Mouse (Mus musculus) splenic B cell, adult 2 months (primary cell): ENCODE results near the gene Tmem38b.
A peak's percentile ranks its signal among the peaks of the same experiment; 100 is the strongest.

Experiments used
- DNase-seq: peaks from one replicate; pipeline ENCODE4 v3.0.0-alpha.2; 2011; ENCODE audit warnings: low read depth, low spot score
- H3K27me3 ChIP-seq: 2 replicates; pipeline ENCODE4 v1.6.1; 2012; ENCODE audit warnings: mild to moderate bottlenecking, low read length, moderate library complexity, mixed read lengths; ENCODE audit not compliant: control insufficient read depth, poor library complexity, insufficient read depth, severe bottlenecking
- H3K36me3 ChIP-seq: 2 replicates; pipeline ENCODE4 v1.6.1; 2012; ENCODE audit warnings: mild to moderate bottlenecking, low read length, moderate library complexity, mixed read lengths; ENCODE audit not compliant: control insufficient read depth, poor library complexity, insufficient read depth, severe bottlenecking

The Tmem38b gene

GRCm38 (mm10) chr4:53846326-53846725 is 20.5 kb downstream of the Tmem38b start:
- Histone ChIP-seq H3K36me3 (no peaks in the 10 kb centered on the region), H3K27me3 (no peaks in the 10 kb centered on the region)
- no peak for DNase-seq

GRCm38 (mm10) chr4:53847541-53847940 is 21.7 kb downstream of the Tmem38b start:
- no peaks in the 10 kb centered on the region for H3K27me3 ChIP-seq
- DNase-seq: no peak

GRCm38 (mm10) chr4:53848308-53848707 is 22.5 kb downstream of the Tmem38b start:
- DNase-seq: no peak
- Histone ChIP-seq H3K36me3 (no peaks in the 10 kb centered on the region), H3K27me3 (no peaks in the 10 kb centered on the region)

More at GRCm38 (mm10) chr4:53847541-53847940, 21.7 kb downstream of the Tmem38b start:
- no peaks in the 10 kb centered on the region for H3K36me3 ChIP-seq

- Histone ChIP-seq H3K27me3 (no peaks in the 10 kb centered on the region), H3K36me3 (no peaks in the 10 kb centered on the region)
- no peak for DNase-seq
Measured at GRCm38 (mm10) chr4:53848816-53849215, 23.0 kb downstream of the Tmem38b start.

- no peaks in the 10 kb centered on the region for H3K36me3 ChIP-seq
- no peak for DNase-seq
- H3K27me3 ChIP-seq: no peaks in the 10 kb centered on the region
Measured at GRCm38 (mm10) chr4:53849804-53850203, 24.0 kb downstream of the Tmem38b start.

- no peaks in the 10 kb centered on the region for H3K27me3 ChIP-seq
- no peaks in the 10 kb centered on the region for H3K36me3 ChIP-seq
- no peak for DNase-seq
Measured at GRCm38 (mm10) chr4:53853333-53853732, 27.5 kb downstream of the Tmem38b start.

GRCm38 (mm10) chr4:53859944-53860343 is 34.1 kb downstream of the Tmem38b start:
- no peaks in the 10 kb centered on the region for H3K36me3 ChIP-seq
- DNase-seq: peak; percentile 90
- H3K27me3 ChIP-seq: no peaks in the 10 kb centered on the region

GRCm38 (mm10) chr4:53862101-53862500 is 36.3 kb downstream of the Tmem38b start:
- no peak for DNase-seq
- Histone ChIP-seq H3K36me3 (no peaks in the 10 kb centered on the region), H3K27me3 (no peaks in the 10 kb centered on the region)

GRCm38 (mm10) chr4:53864098-53864820 is 38.4 kb downstream of the Tmem38b start:
- Histone ChIP-seq H3K36me3 (no peaks in the 10 kb centered on the region), H3K27me3 (no peaks in the 10 kb centered on the region)
- DNase-seq: no peak

- no peaks in the 10 kb centered on the region for H3K27me3 ChIP-seq
- H3K36me3 ChIP-seq: no peaks in the 10 kb centered on the region
- no peak for DNase-seq
Measured at GRCm38 (mm10) chr4:53866459-53866858, 40.6 kb downstream of the Tmem38b start.

- DNase-seq: no peak
- H3K36me3 ChIP-seq: no peaks in the 10 kb centered on the region
- H3K27me3 ChIP-seq: no peaks in the 10 kb centered on the region
Measured at GRCm38 (mm10) chr4:53878542-53879417, 52.9 kb downstream of the Tmem38b start.

- H3K27me3 ChIP-seq: no peaks in the 10 kb centered on the region
- H3K36me3 ChIP-seq: no peaks in the 10 kb centered on the region
- no peak for DNase-seq
Measured at GRCm38 (mm10) chr4:53882921-53883682, 57.3 kb downstream of the Tmem38b start.

GRCm38 (mm10) chr4:53884351-53885245 is 58.8 kb downstream of the Tmem38b start:
- DNase-seq: peak; percentile 63
- Histone ChIP-seq H3K27me3 (no peaks in the 10 kb centered on the region), H3K36me3 (no peaks in the 10 kb centered on the region)
